Mouse (Mus musculus) E14TG2a.4 (cell line): ENCODE measurements around the gene Cntnap1.

ENCODE experiments used
- CTCF ChIP-seq: conservative IDR thresholded peaks from 2 replicates; pipeline ENCODE4 v1.5.1; 2014; ENCODE audit warnings: low read length
- NANOG ChIP-seq: IDR thresholded peaks from 2 replicates; pipeline ENCODE4 v1.6.1; 2014; ENCODE audit warnings: borderline replicate concordance, low read length, mixed read lengths
- POU5F1 ChIP-seq: IDR thresholded peaks from 2 replicates; pipeline ENCODE4 v1.6.1; 2014; ENCODE audit warnings: low read length, borderline replicate concordance

DNA sequence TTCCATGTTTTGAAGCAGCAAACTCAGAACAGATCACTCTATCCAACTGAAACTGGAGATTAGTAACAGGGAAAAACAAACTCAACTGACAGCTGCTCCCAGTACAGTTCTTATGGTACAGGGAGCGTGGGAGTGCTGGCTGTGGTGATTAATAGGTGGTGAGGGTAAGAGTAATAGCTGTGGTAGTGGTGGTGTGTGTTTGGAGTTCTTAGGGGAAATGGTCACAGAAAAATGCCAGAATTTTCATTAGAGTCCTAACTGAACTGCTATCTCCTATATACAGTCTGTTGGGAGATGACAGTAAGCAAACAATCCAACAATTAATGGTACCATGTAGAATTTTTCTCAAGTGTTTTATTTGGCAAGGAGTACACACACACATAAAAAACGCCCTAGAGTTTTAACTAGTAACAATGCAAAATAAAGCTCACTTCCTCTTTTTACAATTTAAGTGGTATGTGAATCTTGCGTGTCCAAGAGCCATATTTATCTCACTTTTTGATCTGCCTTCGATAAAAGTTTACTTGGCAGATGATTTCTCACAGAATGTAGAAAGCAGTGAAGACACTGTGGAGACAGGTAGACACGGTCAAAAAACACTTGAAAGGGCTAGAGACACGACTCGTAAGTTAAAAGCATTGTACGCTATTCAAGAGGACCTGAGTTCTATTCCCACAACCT lies 51.1 kb downstream of the Cntnap1 start:
- TF ChIP-seq CTCF (no peak), NANOG (no peak), POU5F1 (no peak)
